Mouse (Mus musculus): ENCODE measurements around the gene Cst10. TPM values are rescaled to one million over a fixed set of nuclear protein-coding genes. Genes with fewer than 3 reads are reported as not detected.

The Cst10 gene
- not detected in 2 replicates for polyA plus RNA-seq (2012; ENCODE audit: insufficient read depth, low replicate concordance)

DNA sequence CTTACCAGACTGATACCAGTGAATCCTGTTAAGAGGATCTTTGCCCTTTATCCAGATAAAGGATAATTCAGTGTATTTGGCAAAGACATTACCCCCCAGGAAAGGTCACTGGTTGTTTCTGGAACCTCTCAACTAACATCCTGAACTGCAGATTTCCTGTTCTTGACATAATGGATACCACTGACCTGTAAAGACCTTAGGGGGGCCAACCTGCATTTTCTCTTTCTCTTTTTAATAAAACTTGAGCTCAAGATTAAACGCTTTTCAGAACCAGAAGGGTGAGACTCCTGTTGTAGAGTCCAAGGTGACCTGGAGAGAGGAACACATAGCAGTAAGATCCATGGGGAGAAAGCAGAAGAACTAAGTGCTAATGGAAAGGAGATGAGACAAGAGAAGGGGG, at the start of gene Cst10:
Cst10 (plus strand) TSS at position 301 of the 400 bp plus-strand sequence.
- Histone ChIP-seq H3K9me3 (no peaks in the 10 kb centered on the region), H3K4me1 (no peaks in the 10 kb centered on the region), H3K36me3 (replicated peaks; ENCODE audit: low read length) (no peaks in the 10 kb centered on the region), H3K27me3 (replicated peaks) (no peaks in the 10 kb centered on the region), H3K4me3 (replicated peaks) (no peak within 1 kb of the TSS)
- TF ChIP-seq FLI1 (IDR thresholded peaks at IDR 0.05; ENCODE audit: low read length): no peak
- TF ChIP-seq GATA1 (IDR thresholded peaks at IDR 0.05; ENCODE audit: borderline replicate concordance, low read length): no peak

DNA sequence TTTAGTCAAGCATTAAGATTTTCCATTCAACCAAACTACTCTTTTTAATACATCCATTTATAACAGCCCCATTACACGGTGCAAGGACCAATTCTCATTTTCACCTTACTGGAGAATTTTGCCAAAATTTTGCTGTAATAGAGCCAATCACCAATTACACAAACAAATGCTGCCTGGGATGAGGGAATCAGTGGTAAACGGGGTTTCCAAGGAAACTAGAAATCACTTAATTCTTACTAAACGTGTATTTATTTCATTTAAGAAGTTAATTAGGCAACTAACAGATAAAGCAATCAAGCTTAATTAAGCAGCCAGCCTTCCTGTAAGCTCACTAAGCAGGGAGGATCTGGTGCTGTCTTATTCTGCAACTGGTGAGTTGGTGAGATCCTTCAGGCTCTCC, 11.9 kb upstream of the Cst10 start:
- no peaks in the 10 kb centered on the region for H3K4me1 ChIP-seq
- H3K9me3 ChIP-seq: no peaks in the 10 kb centered on the region
- H3K36me3 ChIP-seq (replicated peaks; ENCODE audit: low read length): no peaks in the 10 kb centered on the region

GRCm38 (mm10) chr2:149422564-149422963, 17.7 kb downstream of the Cst10 start:
- no peaks in the 10 kb centered on the region for H3K27me3 ChIP-seq (replicated peaks)
- H3K9me3 ChIP-seq: no peaks in the 10 kb centered on the region
- H3K4me3 ChIP-seq (replicated peaks): no peak overlapping the region
- no peaks in the 10 kb centered on the region for H3K4me1 ChIP-seq
- TF ChIP-seq FLI1 (IDR thresholded peaks at IDR 0.05; ENCODE audit: low read length) (no peak), GATA1 (IDR thresholded peaks at IDR 0.05; ENCODE audit: borderline replicate concordance, low read length) (no peak)
- no peaks in the 10 kb centered on the region for H3K36me3 ChIP-seq (replicated peaks; ENCODE audit: low read length)

More for the DNA sequence above, 11.9 kb upstream of the Cst10 start:
- Histone ChIP-seq H3K27me3 (replicated peaks) (no peaks in the 10 kb centered on the region), H3K4me3 (replicated peaks) (no peak overlapping the region)
- no peak for TF ChIP-seq FLI1 (IDR thresholded peaks at IDR 0.05; ENCODE audit: low read length)
- TF ChIP-seq GATA1 (IDR thresholded peaks at IDR 0.05; ENCODE audit: borderline replicate concordance, low read length): no peak
